Mouse (Mus musculus) central nervous system, embryonic 18 days (tissue): ENCODE results near the gene Sct. TPM values are rescaled to one million over a fixed set of nuclear protein-coding genes. Genes with fewer than 3 reads are reported as not detected.

Experiments
- polyA plus RNA-seq: library from polyadenylated mRNA; depleted of rRNA; stranded (reverse); fragments of >200 nt; gene quantifications from 2 replicates; pipeline ENCODE4 v1.2.3, GENCODE M21; 2012; rRNA removed

The Sct gene
- 1.5 and 2.2 TPM in 2 replicates for polyA plus RNA-seq

GRCm38 (mm10) chr7:141278766-141279590, at the start of gene Sct:
Gene Sct, minus strand, starts transcription at chr7:141279133.

GRCm38 (mm10) chr7:141327469-141328372, 48.8 kb upstream of the Sct start, which contains the start of the genes Deaf1 and Tmem80:
Gene Deaf1, minus strand, starts transcription at chr7:141327690.
Gene Tmem80, plus strand, starts transcription at chr7:141327739.

GRCm38 (mm10) chr7:141291921-141292582, 13.1 kb upstream of the Sct start, which contains the start of gene Drd4:
Gene Drd4, plus strand, starts transcription at chr7:141292006.

GRCm38 (mm10) chr7:141276546-141276945, 2.4 kb downstream of the Sct start, which contains the start of gene Cdhr5:
Gene Cdhr5, minus strand, starts transcription at chr7:141276786.

GRCm38 (mm10) chr7:141265739-141266561, 13.0 kb downstream of the Sct start, which contains the start of gene Irf7:
Gene Irf7, minus strand, starts transcription at chr7:141266481.

Other genes with a start within 250 kb of the Sct start
- gene B4galnt4, start 218.0 kb downstream of the Sct start, polyA plus RNA-seq = 186 and 189 TPM in 2 replicates
- gene Pkp3, start 200.9 kb downstream of the Sct start, polyA plus RNA-seq = 0.04 and 1.6 TPM in 2 replicates
- 2.3 and 2.5 TPM in 2 replicates for gene Sigirr, start 178.6 kb downstream of the Sct start, polyA plus RNA-seq
- gene Ano9, start 161.3 kb downstream of the Sct start, polyA plus RNA-seq = 0.92 and 1.00 TPM in 2 replicates
- 57.7 and 58.1 TPM in 2 replicates for gene Ptdss2, start 156.8 kb downstream of the Sct start, polyA plus RNA-seq
- gene Rnh1, start 106.3 kb downstream of the Sct start, polyA plus RNA-seq = 31.5 and 34.6 TPM in 2 replicates
- 203 and 213 TPM in 2 replicates for gene Hras, start 85.1 kb downstream of the Sct start, polyA plus RNA-seq
- 14.1 and 14.9 TPM in 2 replicates for gene Lrrc56, start 85.0 kb downstream of the Sct start, polyA plus RNA-seq
- gene Lmntd2, start 65.1 kb downstream of the Sct start, polyA plus RNA-seq = 0.92 and 0.97 TPM in 2 replicates
- gene Rassf7, start 63.3 kb downstream of the Sct start, polyA plus RNA-seq = 20.3 and 23.3 TPM in 2 replicates
- gene Phrf1, start 50.3 kb downstream of the Sct start, polyA plus RNA-seq = 24.7 and 26.9 TPM in 2 replicates
- gene Irf7, start 12.7 kb downstream of the Sct start, polyA plus RNA-seq = 4.2 and 6.9 TPM in 2 replicates
- 0.04 and 0.08 TPM in 2 replicates for gene Cdhr5, start 2.3 kb downstream of the Sct start, polyA plus RNA-seq
- gene Drd4, start 12.9 kb upstream of the Sct start, polyA plus RNA-seq = 0.66 and 0.71 TPM in 2 replicates
- 67.1 and 68.9 TPM in 2 replicates for gene Deaf1, start 48.6 kb upstream of the Sct start, polyA plus RNA-seq
- gene Tmem80, start 48.6 kb upstream of the Sct start, polyA plus RNA-seq = 53.0 TPM in 2 replicates
- gene Eps8l2, start 59.7 kb upstream of the Sct start, polyA plus RNA-seq = 1.3 and 3.0 TPM in 2 replicates
- gene Taldo1, start 113.1 kb upstream of the Sct start, polyA plus RNA-seq = 245 and 264 TPM in 2 replicates
- gene Gatd1, start 135.0 kb upstream of the Sct start, polyA plus RNA-seq = 69.5 and 71.9 TPM in 2 replicates
- gene Cend1, start 150.4 kb upstream of the Sct start, polyA plus RNA-seq = 63.4 and 64.9 TPM in 2 replicates
- 166 and 178 TPM in 2 replicates for gene Slc25a22, start 158.8 kb upstream of the Sct start, polyA plus RNA-seq
- gene Pidd1, start 164.9 kb upstream of the Sct start, polyA plus RNA-seq = 9.0 and 10.0 TPM in 2 replicates
- gene Rplp2, start 168.2 kb upstream of the Sct start, polyA plus RNA-seq = 868 and 877 TPM in 2 replicates
- gene Pnpla2, start 176.1 kb upstream of the Sct start, polyA plus RNA-seq = 14.3 and 15.6 TPM in 2 replicates
- 4.8 TPM in 2 replicates for gene Cracr2b, start 182.0 kb upstream of the Sct start, polyA plus RNA-seq
- gene Cd151, start 188.3 kb upstream of the Sct start, polyA plus RNA-seq = 92.5 and 94.0 TPM in 2 replicates
- gene Polr2l, start 196.0 kb upstream of the Sct start, polyA plus RNA-seq = 52.4 and 53.0 TPM in 2 replicates
- gene Tspan4, start 196.1 kb upstream of the Sct start, polyA plus RNA-seq = 56.0 and 60.4 TPM in 2 replicates